Mouse (Mus musculus) neural tube, embryonic 15.5 days (tissue): ENCODE measurements around the gene Mnat1. TPM values are rescaled to one million over a fixed set of nuclear protein-coding genes. Genes with fewer than 3 reads are reported as not detected.

ENCODE experiments used
- ATAC-seq: fragments of 200-750 bp; cut with Nextera tagmentation; 2 replicates; pipeline ENCODE4 v1.8.0; 2017; ENCODE audit warnings: mild to moderate bottlenecking, moderate TSS enrichment, moderate library complexity; ENCODE audit not compliant: low FRiP score
- H3K27ac ChIP-seq: fragments of 300-500 bp; sonication (generic); replicated peaks from 2 replicates; pipeline ENCODE4 v1.5.1; 2015; ENCODE audit warnings: mild to moderate bottlenecking, inconsistent platforms
- H3K27me3 ChIP-seq: fragments of 300-500 bp; sonication (generic); replicated peaks from 2 replicates; pipeline ENCODE4 v1.6.1; 2015; ENCODE audit warnings: inconsistent platforms
- H3K36me3 ChIP-seq: fragments of 300-500 bp; sonication (generic); 2 replicates; pipeline ENCODE4 v1.6.1; 2015; ENCODE audit warnings: inconsistent platforms
- H3K4me1 ChIP-seq: fragments of 300-500 bp; sonication (generic); 2 replicates; pipeline ENCODE4 v1.6.1; 2015; ENCODE audit warnings: inconsistent platforms
- H3K4me2 ChIP-seq: fragments of 300-500 bp; sonication (generic); 2 replicates; pipeline ENCODE4 v1.6.1; 2015; ENCODE audit warnings: inconsistent platforms, mild to moderate bottlenecking, moderate library complexity
- H3K4me3 ChIP-seq: fragments of 300-500 bp; sonication (generic); replicated peaks from 2 replicates; pipeline ENCODE4 v1.5.1; 2015; ENCODE audit warnings: mild to moderate bottlenecking, inconsistent platforms
- H3K9ac ChIP-seq: fragments of 300-500 bp; sonication (generic); replicated peaks from 2 replicates; pipeline ENCODE4 v1.6.1; 2015; ENCODE audit warnings: mild to moderate bottlenecking, inconsistent platforms
- H3K9me3 ChIP-seq: fragments of 300-500 bp; sonication (generic); replicated peaks from 2 replicates; pipeline ENCODE4 v1.6.1; 2016; ENCODE audit warnings: inconsistent platforms
- WGBS: fragments of 180-500 bp; shearing (Covaris S2); methylation state at CpG from one replicate; pipeline ENCODE4 v1.1.7; 2015; ENCODE audit warnings: mixed read lengths; 5-methylcytosine and 5-hydroxymethylcytosine counted together
- polyA plus RNA-seq: library from polyadenylated mRNA; unstranded; fragments of >200 nt; fragmentation: Nextera tagmentation; extraction: Ambion mirVana; gene quantifications from 2 replicates; pipeline ENCODE4 v1.2.1, GENCODE M21; 2015

Mnat1 gene
- polyA plus RNA-seq, 1 experiment from 2014 or later: 17.0 TPM

DNA sequence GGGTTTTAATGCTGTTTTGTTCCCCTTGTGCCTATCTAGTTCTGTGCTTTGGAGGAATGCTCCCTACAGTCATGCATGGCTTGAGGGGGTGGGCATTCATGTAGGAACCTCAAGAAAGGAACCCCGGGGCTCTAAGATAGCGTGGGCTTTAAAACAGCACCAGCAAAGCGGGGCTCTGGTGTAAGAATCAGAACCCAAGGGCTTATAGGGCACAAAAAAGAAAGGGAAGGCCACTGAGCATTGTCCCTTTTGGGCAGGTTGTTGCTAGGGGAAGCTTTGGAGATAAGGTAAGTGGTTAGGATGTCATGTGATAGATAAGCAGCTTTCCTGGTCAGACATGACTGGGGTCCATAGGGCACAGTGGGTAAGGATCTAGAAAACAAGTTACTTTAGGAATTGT is 165.1 kb downstream of the Mnat1 start:
- Histone ChIP-seq H3K9me3 (no peaks in the 10 kb centered on the region), H3K36me3 (peaks cover 16% of the 10 kb centered on the region), H3K4me1 (peaks cover 38% of the 10 kb centered on the region), H3K4me2 (no peak overlapping the region), H3K4me3 (no peak overlapping the region), H3K27me3 (no peaks in the 10 kb centered on the region), H3K27ac (no peak overlapping the region), H3K9ac (no peak overlapping the region)
- WGBS: 92% methylated on average over 3 of the region's 3 CpGs
- no peak for ATAC-seq

- H3K4me3 ChIP-seq: no peak overlapping the region
- no peaks in the 10 kb centered on the region for H3K9me3 ChIP-seq
- H3K4me1 ChIP-seq: no peaks in the 10 kb centered on the region
- no peak overlapping the region for H3K27ac ChIP-seq
- H3K36me3 ChIP-seq: peaks cover 23% of the 10 kb centered on the region
- ATAC-seq: no peak
- H3K4me2 ChIP-seq: no peak overlapping the region
- H3K9ac ChIP-seq: no peak overlapping the region
- no peaks in the 10 kb centered on the region for H3K27me3 ChIP-seq
These were observed 171.4 kb downstream of the Mnat1 start for GRCm38 (mm10) chr12:73294884-73295283.

DNA sequence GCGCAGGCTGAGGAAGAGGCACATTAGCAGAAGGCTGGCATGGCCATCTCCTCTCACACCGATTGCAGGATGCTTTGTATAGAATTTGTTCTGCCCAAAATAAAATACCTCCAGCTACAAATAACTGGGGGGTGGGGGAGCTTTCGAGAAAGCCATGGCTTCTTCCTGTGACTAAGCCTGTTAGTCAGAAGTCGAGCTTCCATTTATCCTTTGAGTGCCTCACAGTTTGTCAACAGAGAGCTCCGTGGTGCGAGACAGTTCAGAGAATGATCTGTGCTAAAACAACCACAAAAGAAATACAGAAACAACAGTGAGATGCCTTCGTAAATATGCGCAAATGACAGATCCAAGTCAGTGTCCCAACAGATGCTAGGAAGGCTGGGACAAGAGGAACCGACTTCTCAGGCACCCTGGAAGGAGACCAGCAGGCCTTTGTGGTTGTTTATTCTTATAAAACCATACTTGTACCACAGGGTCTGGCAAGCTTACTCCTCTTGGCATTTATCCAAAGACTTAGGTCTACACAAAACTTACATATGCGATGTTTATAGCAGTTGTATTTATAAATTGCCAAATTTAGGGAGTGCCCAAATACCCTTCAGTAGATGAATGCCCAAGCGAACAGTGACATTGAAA is 172.1 kb downstream of the Mnat1 start:
- H3K4me2 ChIP-seq: no peak overlapping the region

GRCm38 (mm10) chr12:73298621-73299020 is 175.1 kb downstream of the Mnat1 start:
- peaks cover 24% of the 10 kb centered on the region for H3K36me3 ChIP-seq
- no peak overlapping the region for H3K4me3 ChIP-seq
- no peaks in the 10 kb centered on the region for H3K9me3 ChIP-seq
- H3K27me3 ChIP-seq: no peaks in the 10 kb centered on the region
- WGBS: 91% methylated on average over 5 of the region's 5 CpGs
- no peaks in the 10 kb centered on the region for H3K4me1 ChIP-seq
- no peak overlapping the region for H3K27ac ChIP-seq
- no peak overlapping the region for H3K9ac ChIP-seq
- ATAC-seq: no peak
- no peak overlapping the region for H3K4me2 ChIP-seq

More for the DNA sequence above, 172.1 kb downstream of the Mnat1 start:
- Histone ChIP-seq H3K4me3 (no peak overlapping the region), H3K27ac (no peak overlapping the region), H3K27me3 (no peaks in the 10 kb centered on the region), H3K9ac (no peak overlapping the region), H3K9me3 (no peaks in the 10 kb centered on the region), H3K4me1 (no peaks in the 10 kb centered on the region), H3K36me3 (peaks cover 26% of the 10 kb centered on the region)
- no peak for ATAC-seq
- 76% methylated on average over 11 of the region's 11 CpGs for WGBS

GRCm38 (mm10) chr12:73300531-73300930 is 177.0 kb downstream of the Mnat1 start:
- no peak overlapping the region for H3K4me3 ChIP-seq
- H3K4me2 ChIP-seq: no peak overlapping the region
- H3K27me3 ChIP-seq: no peaks in the 10 kb centered on the region
- 97% methylated on average over 2 of the region's 2 CpGs for WGBS
- no peaks in the 10 kb centered on the region for H3K4me1 ChIP-seq
- ATAC-seq: no peak
- H3K27ac ChIP-seq: no peak overlapping the region
- peaks cover 15% of the 10 kb centered on the region for H3K36me3 ChIP-seq
- no peaks in the 10 kb centered on the region for H3K9me3 ChIP-seq
- no peak overlapping the region for H3K9ac ChIP-seq

GRCm38 (mm10) chr12:73304636-73305035 is 181.1 kb downstream of the Mnat1 start:
- no peak for ATAC-seq
- Histone ChIP-seq H3K4me2 (no peak overlapping the region), H3K27ac (no peak overlapping the region), H3K9ac (no peak overlapping the region), H3K36me3 (peaks cover 15% of the 10 kb centered on the region), H3K27me3 (no peaks in the 10 kb centered on the region), H3K4me3 (no peak overlapping the region), H3K4me1 (no peaks in the 10 kb centered on the region), H3K9me3 (no peaks in the 10 kb centered on the region)
- 88% methylated on average over 4 of the region's 4 CpGs for WGBS

DNA sequence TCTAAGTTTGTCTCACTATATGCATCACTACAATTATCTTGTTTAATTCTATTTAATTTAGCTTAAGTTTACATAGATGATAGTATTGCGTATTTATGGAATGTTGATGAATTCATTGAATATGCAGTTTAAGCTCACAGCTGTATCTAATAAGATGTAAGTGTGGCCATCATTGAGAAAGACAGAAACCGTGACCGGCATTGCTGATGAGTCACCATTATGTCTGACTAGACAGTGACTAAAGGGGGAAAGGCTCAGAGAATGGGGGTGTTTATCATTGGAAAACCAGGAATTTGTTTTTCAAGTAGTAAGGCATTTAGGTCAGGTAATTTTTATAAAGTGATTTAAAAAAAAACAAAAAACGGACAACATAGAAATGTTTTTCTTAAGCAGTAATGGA is 184.2 kb downstream of the Mnat1 start:
- no peak for ATAC-seq
- no peaks in the 10 kb centered on the region for H3K27me3 ChIP-seq
- WGBS: 92% methylated on average over 4 of the region's 4 CpGs
- H3K4me3 ChIP-seq: no peak overlapping the region
- no peaks in the 10 kb centered on the region for H3K4me1 ChIP-seq
- no peak overlapping the region for H3K9ac ChIP-seq
- H3K9me3 ChIP-seq: no peaks in the 10 kb centered on the region
- no peak overlapping the region for H3K27ac ChIP-seq
- peaks cover 7% of the 10 kb centered on the region for H3K36me3 ChIP-seq
- H3K4me2 ChIP-seq: no peak overlapping the region

- WGBS: 94% methylated on average over 2 of the region's 2 CpGs
- Histone ChIP-seq H3K27ac (no peak overlapping the region), H3K27me3 (no peaks in the 10 kb centered on the region), H3K9ac (no peak overlapping the region), H3K4me2 (no peak overlapping the region), H3K4me3 (no peak overlapping the region), H3K36me3 (peaks cover 7% of the 10 kb centered on the region), H3K4me1 (no peaks in the 10 kb centered on the region), H3K9me3 (no peaks in the 10 kb centered on the region)
- ATAC-seq: no peak
These were observed 185.2 kb downstream of the Mnat1 start for GRCm38 (mm10) chr12:73308711-73309110.

GRCm38 (mm10) chr12:73317706-73318686 is 194.5 kb downstream of the Mnat1 start:
- H3K9me3 ChIP-seq: no peaks in the 10 kb centered on the region
- 93% methylated on average over 7 of the region's 7 CpGs for WGBS
- H3K27me3 ChIP-seq: no peaks in the 10 kb centered on the region
- H3K36me3 ChIP-seq: peaks cover 4% of the 10 kb centered on the region; the same call in 1 of the 2 replicates
- H3K27ac ChIP-seq: no peak overlapping the region
- H3K4me2 ChIP-seq: no peak overlapping the region
- H3K4me1 ChIP-seq: no peaks in the 10 kb centered on the region
- no peak overlapping the region for H3K9ac ChIP-seq
- no peak for ATAC-seq
- no peak overlapping the region for H3K4me3 ChIP-seq

Other genes with a start within 250 kb of the Mnat1 start
- gene Six6, start 183.8 kb upstream of the Mnat1 start, polyA plus RNA-seq: not detected in 2 replicates
- 7.4 and 9.7 TPM in 2 replicates for gene 4930447C04Rik, start 182.9 kb upstream of the Mnat1 start, polyA plus RNA-seq
- gene Six1, start 69.8 kb upstream of the Mnat1 start, polyA plus RNA-seq: 2.8 and 6.8 TPM in 2 replicates
- 0.54 and 1.3 TPM in 2 replicates for gene Six4, start 10.3 kb upstream of the Mnat1 start, polyA plus RNA-seq
- gene Trmt5, start 163.0 kb downstream of the Mnat1 start, polyA plus RNA-seq: 15.3 and 16.6 TPM in 2 replicates
- gene Slc38a6, start 163.1 kb downstream of the Mnat1 start, polyA plus RNA-seq: 10.3 and 11.3 TPM in 2 replicates